Mouse (Mus musculus): ENCODE results near the gene Ppcs. TPM values are rescaled to one million over a fixed set of nuclear protein-coding genes. Genes with fewer than 3 reads are reported as not detected.
A peak's percentile ranks its signal among the peaks of the same experiment; 100 is the strongest.

Ppcs gene
- polyA plus RNA-seq, 1 experiment from 2014 or later = 30.8 TPM

- no peak overlapping the region for H3K4me3 ChIP-seq (ENCODE audit: low read depth, low read length)
- peaks cover 5% of the 10 kb centered on the region; the same call in 1 of the 2 replicates for H3K4me1 ChIP-seq (replicated peaks; ENCODE audit: control insufficient read depth, insufficient read depth, low read length)
- H3K27ac ChIP-seq (ENCODE audit: low read depth, low read length) = no peak overlapping the region
- H3K9me3 ChIP-seq (ENCODE audit: control insufficient read depth, low read length) = no peaks in the 10 kb centered on the region
- no peak for ATAC-seq (replicated peaks; ENCODE audit: low FRiP score)
- DNase-seq (ENCODE audit: low spot score) = no peak
- WGBS = 22% methylated on average over 6 of the region's 6 CpGs
- no peak overlapping the region for H3K9ac ChIP-seq (ENCODE audit: low read depth, low read length)
- no peak overlapping the region for H3K4me2 ChIP-seq
- no peaks in the 10 kb centered on the region for H3K36me3 ChIP-seq (ENCODE audit: control insufficient read depth, insufficient read depth, low read length)
- H3K27me3 ChIP-seq (replicated peaks; ENCODE audit: control insufficient read depth, insufficient read depth, low read length) = no peaks in the 10 kb centered on the region
Measured at GRCm38 (mm10) chr4:119453533-119453932, 31.3 kb upstream of the Ppcs start.

- no peak overlapping the region for H3K4me3 ChIP-seq (ENCODE audit: low read depth, low read length)
- no peak for ATAC-seq (replicated peaks; ENCODE audit: low FRiP score)
- 58% methylated on average over 5 of the region's 5 CpGs for WGBS
- no peaks in the 10 kb centered on the region for H3K27me3 ChIP-seq (replicated peaks; ENCODE audit: control insufficient read depth, insufficient read depth, low read length)
- no peak overlapping the region for H3K4me2 ChIP-seq
- H3K9ac ChIP-seq (ENCODE audit: low read depth, low read length) = no peak overlapping the region
- no peak overlapping the region for H3K27ac ChIP-seq (ENCODE audit: low read depth, low read length)
- peaks cover 5% of the 10 kb centered on the region; the same call in 1 of the 2 replicates for H3K4me1 ChIP-seq (replicated peaks; ENCODE audit: control insufficient read depth, insufficient read depth, low read length)
- no peaks in the 10 kb centered on the region for H3K9me3 ChIP-seq (ENCODE audit: control insufficient read depth, low read length)
- no peak for DNase-seq (ENCODE audit: low spot score)
- H3K36me3 ChIP-seq (ENCODE audit: control insufficient read depth, insufficient read depth, low read length) = no peaks in the 10 kb centered on the region
Measured at GRCm38 (mm10) chr4:119453128-119453527, 30.9 kb upstream of the Ppcs start.

- H3K9me3 ChIP-seq (ENCODE audit: control insufficient read depth, low read length) = no peaks in the 10 kb centered on the region
- no peak overlapping the region for H3K9ac ChIP-seq (ENCODE audit: low read depth, low read length)
- no peak overlapping the region for H3K4me3 ChIP-seq (ENCODE audit: low read depth, low read length)
- H3K27ac ChIP-seq (ENCODE audit: low read depth, low read length) = no peak overlapping the region
- 69% methylated on average over 7 of the region's 7 CpGs for WGBS
- H3K4me2 ChIP-seq = no peak overlapping the region
- no peak for ATAC-seq (replicated peaks; ENCODE audit: low FRiP score)
- H3K4me1 ChIP-seq (replicated peaks; ENCODE audit: control insufficient read depth, insufficient read depth, low read length) = peaks cover 5% of the 10 kb centered on the region; the same call in 1 of the 2 replicates
- no peaks in the 10 kb centered on the region for H3K36me3 ChIP-seq (ENCODE audit: control insufficient read depth, insufficient read depth, low read length)
- no peak for DNase-seq (ENCODE audit: low spot score)
- no peaks in the 10 kb centered on the region for H3K27me3 ChIP-seq (replicated peaks; ENCODE audit: control insufficient read depth, insufficient read depth, low read length)
Measured at GRCm38 (mm10) chr4:119450436-119450835, 28.2 kb upstream of the Ppcs start.

- Histone ChIP-seq H3K27ac (ENCODE audit: low read depth, low read length) (no peak overlapping the region), H3K9me3 (ENCODE audit: control insufficient read depth, low read length) (no peaks in the 10 kb centered on the region), H3K9ac (ENCODE audit: low read depth, low read length) (no peak overlapping the region), H3K4me3 (ENCODE audit: low read depth, low read length) (no peak overlapping the region), H3K36me3 (ENCODE audit: control insufficient read depth, insufficient read depth, low read length) (no peaks in the 10 kb centered on the region), H3K4me2 (no peak overlapping the region), H3K4me1 (replicated peaks; ENCODE audit: control insufficient read depth, insufficient read depth, low read length) (no peaks in the 10 kb centered on the region), H3K27me3 (replicated peaks; ENCODE audit: control insufficient read depth, insufficient read depth, low read length) (no peaks in the 10 kb centered on the region)
- 57% methylated on average over 3 of the region's 3 CpGs for WGBS
- no peak for DNase-seq (ENCODE audit: low spot score)
- ATAC-seq (replicated peaks; ENCODE audit: low FRiP score) = no peak
Measured at GRCm38 (mm10) chr4:119447786-119448185, 25.6 kb upstream of the Ppcs start.

- H3K4me1 ChIP-seq (replicated peaks; ENCODE audit: control insufficient read depth, insufficient read depth, low read length) = peaks cover 2% of the 10 kb centered on the region; the same call in 1 of the 2 replicates
- no peak overlapping the region for H3K4me3 ChIP-seq (ENCODE audit: low read depth, low read length)
- no peaks in the 10 kb centered on the region for H3K27me3 ChIP-seq (replicated peaks; ENCODE audit: control insufficient read depth, insufficient read depth, low read length)
- H3K4me2 ChIP-seq = no peak overlapping the region
- H3K9me3 ChIP-seq (ENCODE audit: control insufficient read depth, low read length) = no peaks in the 10 kb centered on the region
- no peak overlapping the region for H3K27ac ChIP-seq (ENCODE audit: low read depth, low read length)
- no peak for DNase-seq (ENCODE audit: low spot score)
- WGBS = 90% methylated on average over 6 of the region's 6 CpGs
- H3K9ac ChIP-seq (ENCODE audit: low read depth, low read length) = no peak overlapping the region
- no peaks in the 10 kb centered on the region for H3K36me3 ChIP-seq (ENCODE audit: control insufficient read depth, insufficient read depth, low read length)
- no peak for ATAC-seq (replicated peaks; ENCODE audit: low FRiP score)
Measured at GRCm38 (mm10) chr4:119447261-119447660, 25.0 kb upstream of the Ppcs start.

GRCm38 (mm10) chr4:119442539-119442938 lies 20.3 kb upstream of the Ppcs start:
- no peaks in the 10 kb centered on the region; the same call in 1 of the 2 replicates for H3K9me3 ChIP-seq (ENCODE audit: control insufficient read depth, low read length)
- H3K4me2 ChIP-seq = no peak overlapping the region
- 56% methylated on average over 6 of the region's 6 CpGs for WGBS
- ATAC-seq (replicated peaks; ENCODE audit: low FRiP score) = no peak
- DNase-seq (ENCODE audit: low spot score) = no peak
- H3K27ac ChIP-seq (ENCODE audit: low read depth, low read length) = no peak overlapping the region
- H3K9ac ChIP-seq (ENCODE audit: low read depth, low read length) = no peak overlapping the region
- no peaks in the 10 kb centered on the region for H3K27me3 ChIP-seq (replicated peaks; ENCODE audit: control insufficient read depth, insufficient read depth, low read length)
- H3K4me1 ChIP-seq (replicated peaks; ENCODE audit: control insufficient read depth, insufficient read depth, low read length) = peaks cover 2% of the 10 kb centered on the region; the same call in 1 of the 2 replicates
- H3K4me3 ChIP-seq (ENCODE audit: low read depth, low read length) = no peak overlapping the region
- no peaks in the 10 kb centered on the region for H3K36me3 ChIP-seq (ENCODE audit: control insufficient read depth, insufficient read depth, low read length)

GRCm38 (mm10) chr4:119441836-119442235 lies 19.6 kb upstream of the Ppcs start:
- DNase-seq (ENCODE audit: low spot score) = no peak
- no peak overlapping the region for H3K27ac ChIP-seq (ENCODE audit: low read depth, low read length)
- no peaks in the 10 kb centered on the region; the same call in 1 of the 2 replicates for H3K9me3 ChIP-seq (ENCODE audit: control insufficient read depth, low read length)
- peak; percentile 67; the same call in 1 of the 2 replicates for ATAC-seq (replicated peaks; ENCODE audit: low FRiP score)
- no peak overlapping the region for H3K4me2 ChIP-seq
- no peaks in the 10 kb centered on the region for H3K36me3 ChIP-seq (ENCODE audit: control insufficient read depth, insufficient read depth, low read length)
- WGBS = 90% methylated on average over 4 of the region's 4 CpGs
- no peaks in the 10 kb centered on the region for H3K27me3 ChIP-seq (replicated peaks; ENCODE audit: control insufficient read depth, insufficient read depth, low read length)
- no peak overlapping the region for H3K4me3 ChIP-seq (ENCODE audit: low read depth, low read length)
- H3K4me1 ChIP-seq (replicated peaks; ENCODE audit: control insufficient read depth, insufficient read depth, low read length) = peaks cover 2% of the 10 kb centered on the region; the same call in 1 of the 2 replicates
- no peak overlapping the region for H3K9ac ChIP-seq (ENCODE audit: low read depth, low read length)

- Histone ChIP-seq H3K9ac (ENCODE audit: low read depth, low read length) (no peak overlapping the region), H3K27ac (ENCODE audit: low read depth, low read length) (no peak overlapping the region), H3K36me3 (ENCODE audit: control insufficient read depth, insufficient read depth, low read length) (no peaks in the 10 kb centered on the region), H3K4me1 (replicated peaks; ENCODE audit: control insufficient read depth, insufficient read depth, low read length) (peaks cover 2% of the 10 kb centered on the region; the same call in 1 of the 2 replicates), H3K27me3 (replicated peaks; ENCODE audit: control insufficient read depth, insufficient read depth, low read length) (no peaks in the 10 kb centered on the region), H3K4me3 (ENCODE audit: low read depth, low read length) (no peak overlapping the region), H3K9me3 (ENCODE audit: control insufficient read depth, low read length) (no peaks in the 10 kb centered on the region; the same call in 1 of the 2 replicates), H3K4me2 (no peak overlapping the region)
- DNase-seq (ENCODE audit: low spot score) (no peak), ATAC-seq (replicated peaks; ENCODE audit: low FRiP score) (no peak)
- 73% methylated on average over 2 of the region's 2 CpGs for WGBS
Measured at GRCm38 (mm10) chr4:119437936-119438335, 15.7 kb upstream of the Ppcs start.

DNA sequence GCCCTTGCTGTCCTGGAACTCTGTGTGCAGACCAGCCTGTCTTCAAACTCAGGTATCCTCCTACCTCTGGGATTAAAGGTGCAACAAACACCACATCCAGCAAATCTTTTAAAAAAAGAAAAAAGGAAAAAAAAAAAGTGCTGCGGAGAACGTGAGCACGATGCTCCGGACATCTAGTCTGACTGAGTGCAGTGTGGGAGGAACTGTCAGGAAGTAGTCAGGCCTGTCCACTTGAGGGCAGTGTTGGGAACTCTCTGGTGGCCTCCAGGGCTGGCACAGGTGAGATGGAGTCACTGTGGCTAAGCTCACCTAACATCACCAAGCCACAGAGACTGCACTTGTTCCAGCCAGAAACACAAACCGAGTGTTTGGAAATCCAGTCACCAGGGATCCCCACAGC lies 8.5 kb upstream of the Ppcs start:
- Histone ChIP-seq H3K9ac (ENCODE audit: low read depth, low read length) (no peak overlapping the region), H3K9me3 (ENCODE audit: control insufficient read depth, low read length) (no peaks in the 10 kb centered on the region; the same call in 1 of the 2 replicates), H3K4me3 (ENCODE audit: low read depth, low read length) (no peak overlapping the region), H3K27me3 (replicated peaks; ENCODE audit: control insufficient read depth, insufficient read depth, low read length) (no peaks in the 10 kb centered on the region), H3K27ac (ENCODE audit: low read depth, low read length) (no peak overlapping the region), H3K4me1 (replicated peaks; ENCODE audit: control insufficient read depth, insufficient read depth, low read length) (no peaks in the 10 kb centered on the region), H3K36me3 (ENCODE audit: control insufficient read depth, insufficient read depth, low read length) (no peaks in the 10 kb centered on the region), H3K4me2 (peak overlapping the region; percentile 43; the same call in 1 of the 2 replicates)
- peak; percentile 65 for ATAC-seq (replicated peaks; ENCODE audit: low FRiP score)
- WGBS = 34% methylated on average over 5 of the region's 5 CpGs
- no peak for DNase-seq (ENCODE audit: low spot score)

Data from liver, embryonic 11.5 days (tissue).